Mouse (Mus musculus): ENCODE results near the gene Inpp1. TPM values are rescaled to one million over a fixed set of nuclear protein-coding genes. Genes with fewer than 3 reads are reported as not detected.

Inpp1 gene
- polyA plus RNA-seq, 1 experiment from 2014 or later = 15.5 TPM

GRCm38 (mm10) chr1:52801651-52802050, 15.8 kb downstream of the Inpp1 start:
- ATAC-seq (replicated peaks; ENCODE audit: insufficient number of reproducible peaks, low FRiP score, low TSS enrichment, low read depth) (no peak), DNase-seq (ENCODE audit: low spot score) (no peak)
- H3K4me1 ChIP-seq (ENCODE audit: control insufficient read depth, insufficient read depth, low read length) = no peaks in the 10 kb centered on the region
- H3K27ac ChIP-seq (replicated peaks; ENCODE audit: low read depth, low read length) = no peak overlapping the region
- no peaks in the 10 kb centered on the region for H3K27me3 ChIP-seq (ENCODE audit: control insufficient read depth, insufficient read depth, low read length)
- 86% methylated on average over 5 of the region's 5 CpGs for WGBS
- no peak overlapping the region for H3K9ac ChIP-seq (replicated peaks; ENCODE audit: low read length)
- H3K4me3 ChIP-seq (ENCODE audit: low read depth, low read length) = no peak overlapping the region
- H3K4me2 ChIP-seq (ENCODE audit: low read depth, low read length) = no peak overlapping the region
- no peaks in the 10 kb centered on the region for H3K9me3 ChIP-seq (replicated peaks; ENCODE audit: control insufficient read depth, low read length)
- H3K36me3 ChIP-seq (replicated peaks; ENCODE audit: control insufficient read depth, insufficient read depth, low read depth, low read length) = no peaks in the 10 kb centered on the region

- WGBS = 66% methylated on average over 3 of the region's 3 CpGs
- Histone ChIP-seq H3K4me1 (ENCODE audit: control insufficient read depth, insufficient read depth, low read length) (no peaks in the 10 kb centered on the region), H3K27ac (replicated peaks; ENCODE audit: low read depth, low read length) (no peak overlapping the region), H3K4me2 (ENCODE audit: low read depth, low read length) (no peak overlapping the region), H3K36me3 (replicated peaks; ENCODE audit: control insufficient read depth, insufficient read depth, low read depth, low read length) (no peaks in the 10 kb centered on the region), H3K27me3 (ENCODE audit: control insufficient read depth, insufficient read depth, low read length) (no peaks in the 10 kb centered on the region), H3K9ac (replicated peaks; ENCODE audit: low read length) (no peak overlapping the region), H3K9me3 (replicated peaks; ENCODE audit: control insufficient read depth, low read length) (no peaks in the 10 kb centered on the region), H3K4me3 (ENCODE audit: low read depth, low read length) (no peak overlapping the region)
- no peak for DNase-seq (ENCODE audit: low spot score)
- ATAC-seq (replicated peaks; ENCODE audit: insufficient number of reproducible peaks, low FRiP score, low TSS enrichment, low read depth) = no peak
These were observed 17.1 kb downstream of the Inpp1 start for GRCm38 (mm10) chr1:52800340-52800740.

GRCm38 (mm10) chr1:52799772-52800171, 17.7 kb downstream of the Inpp1 start:
- Histone ChIP-seq H3K27me3 (ENCODE audit: control insufficient read depth, insufficient read depth, low read length) (no peaks in the 10 kb centered on the region), H3K9ac (replicated peaks; ENCODE audit: low read length) (no peak overlapping the region), H3K4me2 (ENCODE audit: low read depth, low read length) (no peak overlapping the region), H3K4me3 (ENCODE audit: low read depth, low read length) (no peak overlapping the region), H3K9me3 (replicated peaks; ENCODE audit: control insufficient read depth, low read length) (no peaks in the 10 kb centered on the region), H3K36me3 (replicated peaks; ENCODE audit: control insufficient read depth, insufficient read depth, low read depth, low read length) (no peaks in the 10 kb centered on the region), H3K4me1 (ENCODE audit: control insufficient read depth, insufficient read depth, low read length) (no peaks in the 10 kb centered on the region), H3K27ac (replicated peaks; ENCODE audit: low read depth, low read length) (no peak overlapping the region)
- no peak for ATAC-seq (replicated peaks; ENCODE audit: insufficient number of reproducible peaks, low FRiP score, low TSS enrichment, low read depth)
- 90% methylated on average over 5 of the region's 5 CpGs for WGBS
- no peak for DNase-seq (ENCODE audit: low spot score)

GRCm38 (mm10) chr1:52799056-52799726, 18.3 kb downstream of the Inpp1 start:
- no peak overlapping the region for H3K27ac ChIP-seq (replicated peaks; ENCODE audit: low read depth, low read length)
- H3K4me1 ChIP-seq (ENCODE audit: control insufficient read depth, insufficient read depth, low read length) = no peaks in the 10 kb centered on the region
- WGBS = 86% methylated on average over 10 of the region's 10 CpGs
- H3K9ac ChIP-seq (replicated peaks; ENCODE audit: low read length) = no peak overlapping the region
- H3K27me3 ChIP-seq (ENCODE audit: control insufficient read depth, insufficient read depth, low read length) = no peaks in the 10 kb centered on the region
- no peak for ATAC-seq (replicated peaks; ENCODE audit: insufficient number of reproducible peaks, low FRiP score, low TSS enrichment, low read depth)
- H3K9me3 ChIP-seq (replicated peaks; ENCODE audit: control insufficient read depth, low read length) = no peaks in the 10 kb centered on the region
- H3K4me3 ChIP-seq (ENCODE audit: low read depth, low read length) = no peak overlapping the region
- H3K4me2 ChIP-seq (ENCODE audit: low read depth, low read length) = no peak overlapping the region
- H3K36me3 ChIP-seq (replicated peaks; ENCODE audit: control insufficient read depth, insufficient read depth, low read depth, low read length) = no peaks in the 10 kb centered on the region
- DNase-seq (ENCODE audit: low spot score) = no peak

GRCm38 (mm10) chr1:52795927-52796326, 21.6 kb downstream of the Inpp1 start:
- DNase-seq (ENCODE audit: low spot score) = no peak
- Histone ChIP-seq H3K27ac (replicated peaks; ENCODE audit: low read depth, low read length) (no peak overlapping the region), H3K9ac (replicated peaks; ENCODE audit: low read length) (no peak overlapping the region), H3K4me3 (ENCODE audit: low read depth, low read length) (no peak overlapping the region), H3K9me3 (replicated peaks; ENCODE audit: control insufficient read depth, low read length) (no peaks in the 10 kb centered on the region), H3K4me2 (ENCODE audit: low read depth, low read length) (no peak overlapping the region), H3K27me3 (ENCODE audit: control insufficient read depth, insufficient read depth, low read length) (no peaks in the 10 kb centered on the region), H3K4me1 (ENCODE audit: control insufficient read depth, insufficient read depth, low read length) (no peaks in the 10 kb centered on the region), H3K36me3 (replicated peaks; ENCODE audit: control insufficient read depth, insufficient read depth, low read depth, low read length) (no peaks in the 10 kb centered on the region)
- 82% methylated on average over 2 of the region's 2 CpGs for WGBS
- ATAC-seq (replicated peaks; ENCODE audit: insufficient number of reproducible peaks, low FRiP score, low TSS enrichment, low read depth) = no peak

GRCm38 (mm10) chr1:52793692-52794091, 23.8 kb downstream of the Inpp1 start:
- WGBS = 91% methylated on average over 3 of the region's 3 CpGs
- H3K9me3 ChIP-seq (replicated peaks; ENCODE audit: control insufficient read depth, low read length) = no peaks in the 10 kb centered on the region
- no peak overlapping the region for H3K27ac ChIP-seq (replicated peaks; ENCODE audit: low read depth, low read length)
- no peaks in the 10 kb centered on the region for H3K4me1 ChIP-seq (ENCODE audit: control insufficient read depth, insufficient read depth, low read length)
- no peak for DNase-seq (ENCODE audit: low spot score)
- ATAC-seq (replicated peaks; ENCODE audit: insufficient number of reproducible peaks, low FRiP score, low TSS enrichment, low read depth) = no peak
- no peak overlapping the region for H3K4me2 ChIP-seq (ENCODE audit: low read depth, low read length)
- no peak overlapping the region for H3K4me3 ChIP-seq (ENCODE audit: low read depth, low read length)
- H3K36me3 ChIP-seq (replicated peaks; ENCODE audit: control insufficient read depth, insufficient read depth, low read depth, low read length) = no peaks in the 10 kb centered on the region
- H3K9ac ChIP-seq (replicated peaks; ENCODE audit: low read length) = no peak overlapping the region
- no peaks in the 10 kb centered on the region for H3K27me3 ChIP-seq (ENCODE audit: control insufficient read depth, insufficient read depth, low read length)

- no peaks in the 10 kb centered on the region for H3K9me3 ChIP-seq (replicated peaks; ENCODE audit: control insufficient read depth, low read length)
- H3K4me1 ChIP-seq (ENCODE audit: control insufficient read depth, insufficient read depth, low read length) = no peaks in the 10 kb centered on the region
- no peak for ATAC-seq (replicated peaks; ENCODE audit: insufficient number of reproducible peaks, low FRiP score, low TSS enrichment, low read depth)
- H3K27ac ChIP-seq (replicated peaks; ENCODE audit: low read depth, low read length) = no peak overlapping the region
- no peak overlapping the region for H3K4me3 ChIP-seq (ENCODE audit: low read depth, low read length)
- no peaks in the 10 kb centered on the region for H3K27me3 ChIP-seq (ENCODE audit: control insufficient read depth, insufficient read depth, low read length)
- H3K4me2 ChIP-seq (ENCODE audit: low read depth, low read length) = no peak overlapping the region
- no peak overlapping the region for H3K9ac ChIP-seq (replicated peaks; ENCODE audit: low read length)
- DNase-seq (ENCODE audit: low spot score) = no peak
- H3K36me3 ChIP-seq (replicated peaks; ENCODE audit: control insufficient read depth, insufficient read depth, low read depth, low read length) = no peaks in the 10 kb centered on the region
These were observed 24.8 kb downstream of the Inpp1 start for GRCm38 (mm10) chr1:52792701-52793100.

GRCm38 (mm10) chr1:52787254-52787653, 30.2 kb downstream of the Inpp1 start:
- Histone ChIP-seq H3K9me3 (replicated peaks; ENCODE audit: control insufficient read depth, low read length) (no peaks in the 10 kb centered on the region), H3K36me3 (replicated peaks; ENCODE audit: control insufficient read depth, insufficient read depth, low read depth, low read length) (no peaks in the 10 kb centered on the region), H3K27me3 (ENCODE audit: control insufficient read depth, insufficient read depth, low read length) (no peaks in the 10 kb centered on the region), H3K4me3 (ENCODE audit: low read depth, low read length) (no peak overlapping the region), H3K27ac (replicated peaks; ENCODE audit: low read depth, low read length) (no peak overlapping the region), H3K4me2 (ENCODE audit: low read depth, low read length) (no peak overlapping the region), H3K4me1 (ENCODE audit: control insufficient read depth, insufficient read depth, low read length) (no peaks in the 10 kb centered on the region), H3K9ac (replicated peaks; ENCODE audit: low read length) (no peak overlapping the region)
- DNase-seq (ENCODE audit: low spot score) = no peak
- ATAC-seq (replicated peaks; ENCODE audit: insufficient number of reproducible peaks, low FRiP score, low TSS enrichment, low read depth) = no peak
- 100% methylated on average over 1 of the region's 1 CpGs for WGBS

All from embryonic facial prominence, embryonic 11.5 days (tissue).